Mouse (Mus musculus) liver, postnatal 0 days (tissue): Measurements from ENCODE around the gene Rab27a.

ENCODE experiments used
- CTCF ChIP-seq: sonication (generic); IDR thresholded peaks from 2 replicates; pipeline ENCODE4 v1.5.1; 2016; ENCODE audit warnings: antibody characterized with exemption, low read depth
- EP300 ChIP-seq: IDR thresholded peaks from 2 replicates; pipeline ENCODE4 v1.6.1; 2016; ENCODE audit warnings: antibody characterized with exemption, low read depth, mild to moderate bottlenecking

DNA sequence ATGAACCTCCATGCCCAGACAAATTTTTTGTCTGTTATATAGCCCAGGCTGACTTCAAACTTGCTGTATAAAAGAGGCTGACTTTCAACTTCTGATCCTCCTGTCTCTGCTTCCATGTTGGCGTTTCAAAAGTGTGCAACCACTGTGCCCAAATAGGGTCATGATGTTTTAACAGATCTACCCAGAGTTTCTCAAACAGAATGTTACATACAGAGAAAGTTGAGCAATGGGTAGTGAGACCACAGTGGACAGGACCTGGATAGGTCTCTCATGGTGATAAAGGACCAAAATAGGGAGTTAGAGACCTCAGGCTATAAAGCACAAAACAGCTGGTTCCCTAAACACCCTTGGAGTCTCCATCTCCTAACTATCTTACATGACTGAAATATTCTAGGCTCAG, 14.2 kb upstream of the Rab27a start:
- no peak for TF ChIP-seq CTCF
- TF ChIP-seq EP300: no peak
